Mouse (Mus musculus) liver, postnatal 0 days (tissue): ENCODE results near the gene AI837181.

Source experiments
- CTCF ChIP-seq: sonication (generic); IDR thresholded peaks from 2 replicates; pipeline ENCODE4 v1.5.1; 2016; ENCODE audit warnings: antibody characterized with exemption, low read depth
- EP300 ChIP-seq: IDR thresholded peaks from 2 replicates; pipeline ENCODE4 v1.6.1; 2016; ENCODE audit warnings: antibody characterized with exemption, low read depth, mild to moderate bottlenecking

GRCm38 (mm10) chr19:5392892-5393291 is 32.1 kb upstream of the AI837181 start:
- TF ChIP-seq CTCF (no peak), EP300 (no peak)
